Mouse (Mus musculus): ENCODE results near the gene Psg26.

- peak; percentile 31 for TF ChIP-seq CTCF (IDR thresholded peaks at IDR 0.05)
- no peak for TF ChIP-seq EP300 (IDR thresholded peaks at IDR 0.05)
These were observed 27.5 kb upstream of the Psg26 start for GRCm38 (mm10) chr7:18511479-18511878.
